Mouse (Mus musculus): ENCODE results near the gene Nkx2-5.

The Nkx2-5 gene

GRCm38 (mm10) chr17:26850358-26851135, 5.7 kb upstream of the Nkx2-5 start:
- no peak for DNase-seq (ENCODE audit: low read depth, low spot score)

- DNase-seq (ENCODE audit: low read depth, low spot score): no peak
Observed at GRCm38 (mm10) chr17:26849746-26850357, 5.0 kb upstream of the Nkx2-5 start.

- no peak for DNase-seq (ENCODE audit: low read depth, low spot score)
Observed at GRCm38 (mm10) chr17:26849106-26849745, 4.4 kb upstream of the Nkx2-5 start.

GRCm38 (mm10) chr17:26848236-26848635, 3.4 kb upstream of the Nkx2-5 start:
- DNase-seq (ENCODE audit: low read depth, low spot score): no peak

- no peak for DNase-seq (ENCODE audit: low read depth, low spot score)
Observed at GRCm38 (mm10) chr17:26847801-26848200, 3.0 kb upstream of the Nkx2-5 start.

GRCm38 (mm10) chr17:26846411-26846810, 1.6 kb upstream of the Nkx2-5 start:
- DNase-seq (ENCODE audit: low read depth, low spot score): no peak

GRCm38 (mm10) chr17:26845149-26846050, 591 bp upstream of the Nkx2-5 start:
- DNase-seq (ENCODE audit: low read depth, low spot score): no peak

GRCm38 (mm10) chr17:26844371-26844851, 398 bp downstream of the Nkx2-5 start:
- no peak for DNase-seq (ENCODE audit: low read depth, low spot score)

- no peak for DNase-seq (ENCODE audit: low read depth, low spot score)
Observed at GRCm38 (mm10) chr17:26843696-26844236, 1.0 kb downstream of the Nkx2-5 start.

- no peak for DNase-seq (ENCODE audit: low read depth, low spot score)
Observed at GRCm38 (mm10) chr17:26843229-26843567, 1.6 kb downstream of the Nkx2-5 start.

- DNase-seq (ENCODE audit: low read depth, low spot score): no peak
Observed at GRCm38 (mm10) chr17:26842431-26843228, 2.2 kb downstream of the Nkx2-5 start.

- DNase-seq (ENCODE audit: low read depth, low spot score): no peak
Observed at GRCm38 (mm10) chr17:26841981-26842380, 2.8 kb downstream of the Nkx2-5 start.

GRCm38 (mm10) chr17:26840922-26841731, 3.7 kb downstream of the Nkx2-5 start:
- no peak for DNase-seq (ENCODE audit: low read depth, low spot score)

GRCm38 (mm10) chr17:26840439-26840780, 4.4 kb downstream of the Nkx2-5 start:
- no peak for DNase-seq (ENCODE audit: low read depth, low spot score)

- no peak for DNase-seq (ENCODE audit: low read depth, low spot score)
Observed at GRCm38 (mm10) chr17:26839718-26840438, 4.9 kb downstream of the Nkx2-5 start.

- no peak for DNase-seq (ENCODE audit: low read depth, low spot score)
Observed at GRCm38 (mm10) chr17:26838911-26839717, 5.7 kb downstream of the Nkx2-5 start.

GRCm38 (mm10) chr17:26838191-26838910, 6.5 kb downstream of the Nkx2-5 start:
- DNase-seq (ENCODE audit: low read depth, low spot score): no peak

- no peak for DNase-seq (ENCODE audit: low read depth, low spot score)
Observed at GRCm38 (mm10) chr17:26837546-26837985, 7.2 kb downstream of the Nkx2-5 start.

Data from skeletal muscle tissue, adult 2 months (tissue).